Mouse (Mus musculus) gastrocnemius, adult 8-10 months (tissue): ENCODE results near the gene Efcab12. TPM values are rescaled to one million over a fixed set of nuclear protein-coding genes. Genes with fewer than 3 reads are reported as not detected.

Source experiments
- DNase-seq, 2 experiments: peaks; one replicate each; pipeline ENCODE4 v3.0.0; 2022; ENCODE audit warnings: low spot score in 2 of 2
- total RNA-seq, 4 experiments: library from RNA; stranded (reverse); gene quantifications; 2 replicates each; pipeline ENCODE4 v1.2.4; 2022

Efcab12 gene
- total RNA-seq, 4 experiments from 2014 or later = 0.12 to 0.29 (median 0.15) TPM; not detected in 1

DNA sequence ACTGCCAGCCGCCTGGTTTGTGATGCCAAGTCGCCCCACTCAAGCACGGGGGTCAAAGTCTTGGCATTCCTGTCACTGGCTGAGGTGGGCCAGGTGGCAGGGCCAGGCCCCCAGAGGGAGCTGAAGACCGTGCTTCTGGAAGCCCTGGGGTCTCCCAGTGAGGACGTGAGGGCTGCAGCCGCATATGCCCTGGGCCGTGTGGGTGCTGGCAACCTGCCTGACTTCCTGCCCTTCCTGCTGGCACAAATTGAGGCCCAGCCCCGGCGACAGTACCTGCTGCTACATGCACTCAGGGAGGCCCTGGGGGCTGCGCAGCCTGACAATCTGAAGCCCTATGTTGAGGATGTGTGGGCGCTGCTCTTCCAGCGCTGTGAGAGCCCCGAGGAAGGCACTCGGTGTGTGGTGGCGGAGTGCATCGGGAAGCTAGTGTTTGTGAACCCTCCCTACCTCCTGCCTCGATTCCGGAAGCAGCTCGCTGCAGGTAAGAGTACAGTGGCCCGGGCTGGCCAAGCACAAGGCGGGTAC is 45.5 kb downstream of the Efcab12 start:
- peak in 1 of 2 experiments; percentile 50 for DNase-seq

DNA sequence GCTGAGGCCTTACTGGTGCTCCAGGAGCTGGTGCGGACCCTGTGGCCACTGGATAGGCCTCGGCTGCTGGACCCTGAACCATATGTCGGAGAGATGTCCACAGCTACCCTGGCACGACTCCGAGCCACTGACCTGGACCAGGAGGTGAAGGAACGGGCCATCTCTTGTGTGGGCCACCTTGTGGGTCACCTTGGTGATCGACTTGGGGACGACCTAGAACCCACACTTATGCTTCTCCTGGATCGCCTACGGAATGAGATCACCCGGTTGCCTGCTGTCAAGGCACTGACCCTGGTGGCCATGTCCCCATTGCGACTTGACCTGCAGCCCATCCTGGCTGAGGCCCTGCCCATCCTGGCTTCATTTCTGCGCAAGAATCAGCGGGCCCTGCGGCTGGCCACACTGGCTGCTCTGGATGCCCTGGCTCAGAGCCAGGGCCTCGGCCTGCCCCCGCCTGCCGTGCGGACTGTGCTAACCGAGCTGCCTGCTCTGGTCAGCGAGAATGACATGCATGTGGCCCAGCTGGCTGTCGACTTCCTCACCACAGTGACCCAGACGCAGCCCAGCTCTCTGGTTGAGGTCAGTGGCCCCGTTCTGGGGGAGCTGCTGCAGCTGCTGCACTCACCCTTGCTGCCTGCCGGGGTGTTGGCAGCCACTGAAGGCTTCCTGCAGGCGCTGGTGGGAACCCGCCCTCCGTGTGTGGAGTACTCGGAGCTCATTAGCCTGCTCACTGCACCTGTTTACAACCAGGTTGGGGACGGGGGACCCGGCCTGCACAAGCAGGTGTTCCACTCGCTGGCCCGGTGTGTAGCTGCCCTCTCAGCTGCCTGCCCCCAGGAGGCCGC is 46.1 kb downstream of the Efcab12 start:
- DNase-seq = peak; percentile 41 to 69

DNA sequence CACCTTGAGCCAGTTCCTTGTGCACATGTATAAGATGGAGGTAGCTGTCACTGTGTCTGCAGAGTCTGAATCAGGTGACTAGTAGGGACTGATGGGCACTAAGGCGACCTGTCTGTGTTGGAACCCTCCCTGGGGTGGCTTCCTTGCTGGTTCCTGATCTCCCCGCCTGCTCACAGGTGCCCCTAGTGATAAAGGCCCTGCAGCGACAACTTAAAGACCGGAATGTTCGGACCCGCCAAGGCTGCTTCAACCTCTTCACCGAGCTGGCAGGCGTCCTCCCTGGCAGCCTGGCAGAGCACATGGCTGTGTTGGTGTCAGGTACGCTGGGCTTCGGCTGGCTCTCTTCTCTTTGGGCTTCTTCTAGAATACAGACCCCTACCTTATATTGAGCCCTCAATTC is 47.2 kb downstream of the Efcab12 start:
- DNase-seq = peak in 1 of 2 experiments; percentile 48

DNA sequence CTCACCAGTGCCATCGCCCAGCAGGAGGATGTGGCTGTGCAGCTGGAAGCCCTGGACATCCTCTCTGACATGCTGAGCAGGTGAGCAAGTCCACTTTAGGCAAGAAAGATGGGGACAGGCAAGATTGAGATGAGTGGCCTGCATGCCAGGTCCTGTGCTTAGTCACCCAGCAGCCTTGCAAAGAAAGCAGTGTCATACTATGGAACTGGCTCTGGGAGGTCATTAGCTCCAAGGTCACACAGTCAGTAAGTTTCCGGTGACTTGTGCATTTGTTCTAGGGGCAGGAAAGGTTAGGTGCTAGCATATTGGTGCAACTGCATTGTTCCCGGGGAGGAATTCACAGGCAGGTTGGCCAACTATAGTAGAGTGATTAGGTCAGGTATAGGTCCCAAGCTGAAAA is 55.4 kb downstream of the Efcab12 start:
- DNase-seq = no peak

DNA sequence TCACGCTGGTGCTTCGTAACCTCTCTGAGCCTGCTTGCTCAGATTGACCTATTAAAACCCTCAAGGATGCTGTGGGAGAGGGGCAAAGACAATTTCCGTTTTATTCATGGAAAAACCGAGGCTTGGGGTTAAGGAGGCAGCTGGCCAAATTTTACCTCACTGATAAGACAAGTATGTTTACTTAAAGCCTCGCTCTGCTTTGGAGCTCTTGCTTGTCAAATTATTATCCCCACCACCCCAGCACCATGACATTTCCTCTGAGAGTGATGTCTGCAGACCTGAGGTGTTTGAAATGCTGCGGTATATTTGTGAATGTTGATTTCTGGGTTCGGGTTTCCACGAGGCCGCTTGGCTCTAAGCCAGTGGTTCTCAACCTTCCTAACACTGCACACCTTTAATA is 61.8 kb downstream of the Efcab12 start:
- DNase-seq = no peak

DNA sequence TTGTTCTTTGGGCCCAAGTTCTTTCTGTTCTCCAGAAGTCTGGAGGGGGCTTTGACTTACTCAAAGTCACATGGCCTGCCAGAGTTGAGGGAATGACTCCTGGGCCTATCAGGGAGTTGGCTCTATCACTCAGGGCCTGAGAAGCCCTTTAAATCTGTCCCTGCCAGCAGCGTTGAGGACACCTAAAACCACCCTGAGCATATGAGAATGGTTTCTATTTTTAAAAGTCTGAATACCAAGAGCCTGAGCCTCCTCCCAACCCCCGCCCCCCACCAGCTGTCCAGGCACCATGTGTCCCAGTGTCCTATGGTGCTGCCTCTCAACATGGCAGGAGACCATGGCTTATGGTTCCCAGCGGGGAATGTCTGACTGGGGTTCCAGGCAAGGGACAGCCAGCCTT is 62.4 kb downstream of the Efcab12 start:
- DNase-seq = peak; percentile 46 to 63

DNA sequence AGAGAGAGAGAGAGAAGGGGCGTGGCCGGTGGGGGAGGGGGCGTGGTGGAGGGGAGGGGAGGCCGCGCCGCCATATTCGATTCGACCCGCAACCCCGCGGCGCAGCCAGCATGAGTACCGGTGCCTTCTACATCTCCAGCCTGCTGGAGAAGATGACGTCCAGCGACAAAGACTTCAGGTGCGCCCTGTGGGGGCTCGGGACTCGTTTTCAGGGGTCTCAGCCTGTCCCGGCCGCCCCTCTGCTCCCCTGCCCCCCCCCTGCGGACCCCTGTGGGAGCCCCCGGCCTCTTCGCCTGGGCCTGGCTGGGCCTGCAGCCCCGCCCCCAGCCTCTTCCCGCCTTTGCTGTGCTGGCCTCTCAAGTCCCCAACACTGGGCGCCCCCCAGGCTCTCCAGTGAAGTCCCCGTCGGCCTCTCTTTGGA is 63.7 kb downstream of the Efcab12 start, which contains the start of gene Cand2:
Gene Cand2, plus strand, starts transcription at position 38 of the 421 bp plus-strand sequence.
- peak; percentile 31 to 36 for DNase-seq

DNA sequence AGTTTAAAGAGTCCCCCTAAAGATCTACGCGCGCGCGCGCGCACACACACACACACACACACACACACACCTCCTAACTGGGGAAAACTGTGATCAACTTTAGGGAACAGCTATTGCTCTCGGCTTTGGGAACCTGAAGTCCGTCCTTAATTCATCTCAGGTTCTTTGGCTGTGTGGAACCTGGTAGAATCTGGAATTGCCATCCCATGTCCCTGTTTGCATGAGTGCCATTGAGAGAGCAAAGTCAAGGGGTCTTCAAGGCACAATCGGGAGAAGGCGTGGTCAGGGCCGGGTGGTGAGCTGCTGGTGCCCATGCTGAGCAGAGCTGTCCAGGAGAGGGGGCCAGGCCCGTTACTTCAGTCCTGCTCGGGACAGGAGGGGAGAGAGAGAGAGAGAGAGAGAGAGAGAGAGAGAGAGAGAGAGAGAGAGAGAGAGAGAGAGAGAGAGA is 64.2 kb downstream of the Efcab12 start:
- no peak for DNase-seq

DNA sequence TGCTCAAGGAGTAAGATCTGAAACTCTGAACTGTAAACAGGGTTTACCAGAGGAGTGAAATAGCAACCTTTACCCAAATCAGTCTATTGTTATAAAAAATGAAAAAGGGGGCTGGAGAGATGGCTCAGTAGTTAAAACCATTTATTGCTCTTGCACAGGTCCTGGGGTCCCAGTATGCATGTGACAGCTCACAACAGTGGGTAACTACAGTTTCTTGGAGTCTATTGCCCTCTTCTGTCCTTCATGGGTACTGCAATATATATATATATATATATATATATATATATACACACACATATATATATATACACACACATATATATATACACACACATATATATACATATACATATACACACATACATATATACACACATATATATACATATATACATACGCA is 65.6 kb downstream of the Efcab12 start:
- DNase-seq = no peak

DNA sequence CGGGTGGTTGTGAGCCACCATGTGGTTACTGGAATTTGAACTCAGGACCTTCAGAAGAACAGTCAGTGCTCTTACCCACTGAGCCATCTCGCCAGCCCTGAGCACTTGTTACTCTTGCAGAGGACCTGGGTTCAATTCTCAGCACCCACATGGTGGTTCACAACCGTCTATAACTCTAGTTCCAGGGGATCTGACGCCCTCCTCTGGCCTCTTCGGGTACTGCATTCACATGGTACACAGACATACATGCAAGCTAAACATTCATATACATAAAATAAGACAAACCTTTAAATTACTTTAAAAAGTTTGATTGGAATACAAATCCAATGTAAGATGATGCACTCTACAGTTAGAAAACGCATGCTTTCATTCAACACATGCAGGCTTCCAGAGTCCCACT is 66.0 kb downstream of the Efcab12 start:
- DNase-seq = no peak

DNA sequence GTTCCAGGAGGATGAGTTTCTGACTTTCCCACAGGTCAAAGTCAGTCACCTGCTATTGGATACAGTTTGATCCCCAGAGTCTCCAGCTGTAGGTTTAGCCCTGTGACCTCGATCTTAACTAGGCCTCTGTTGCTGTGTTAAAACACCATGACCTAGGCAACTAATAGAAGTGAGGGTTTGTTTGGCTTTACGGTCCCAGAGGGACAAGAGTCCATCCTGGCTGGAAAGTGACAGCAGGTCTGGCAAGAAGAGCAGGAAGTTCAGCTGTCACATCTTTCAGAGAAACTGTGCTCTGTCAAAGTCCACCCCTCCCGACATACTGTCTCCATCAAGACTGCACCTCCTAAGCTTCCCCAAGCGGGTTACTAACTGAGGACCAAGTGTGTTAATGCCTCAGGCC is 67.4 kb downstream of the Efcab12 start:
- no peak for DNase-seq

DNA sequence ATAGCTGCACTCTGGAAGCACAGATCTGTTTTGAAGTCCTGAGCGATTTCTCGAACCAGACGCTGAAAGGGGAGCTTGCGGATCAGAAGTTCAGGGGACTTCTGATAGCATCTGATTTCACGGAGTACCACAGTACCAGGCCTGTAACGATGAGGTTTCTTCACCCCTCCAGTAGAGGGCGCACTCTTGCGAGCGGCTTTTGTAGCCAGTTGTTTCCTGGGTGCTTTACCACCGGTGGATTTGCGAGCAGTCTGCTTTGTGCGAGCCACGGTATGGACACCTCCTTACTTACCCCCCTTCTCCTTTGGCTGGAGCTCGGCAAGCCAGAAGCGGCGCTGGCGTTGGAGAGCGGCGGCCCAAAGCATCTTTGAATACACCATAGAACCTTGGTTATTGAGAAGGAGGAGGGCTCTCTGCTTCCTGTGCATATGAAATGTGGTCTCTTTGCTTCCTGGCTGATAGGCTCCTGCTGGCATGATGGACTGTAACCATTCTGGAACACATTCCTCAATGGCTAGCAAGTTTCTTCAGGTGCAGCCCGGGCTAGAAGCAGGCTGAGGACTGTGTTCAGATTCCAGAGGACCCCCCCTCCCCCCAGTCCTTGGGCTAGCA is 68.0 kb downstream of the Efcab12 start:
- no peak for DNase-seq

DNA sequence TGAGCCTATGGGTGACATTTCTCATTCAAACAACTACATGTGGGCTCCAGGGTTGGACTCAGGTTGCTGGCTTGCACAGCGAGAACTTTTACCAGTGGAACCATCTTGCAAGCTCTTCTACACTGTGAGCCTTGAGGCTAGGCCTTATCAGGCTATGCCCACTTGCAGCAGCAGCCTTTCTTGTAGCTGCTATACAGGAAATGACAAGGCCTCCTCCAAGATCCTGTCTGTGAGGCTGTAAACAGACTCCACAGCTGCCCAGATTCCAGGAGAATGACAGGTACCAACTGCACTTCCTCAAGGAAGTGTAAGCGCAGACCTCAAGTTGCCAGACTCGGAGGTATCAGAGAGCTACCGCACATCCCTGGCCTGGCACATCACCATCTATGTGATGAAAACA is 70.0 kb downstream of the Efcab12 start:
- DNase-seq = no peak

DNA sequence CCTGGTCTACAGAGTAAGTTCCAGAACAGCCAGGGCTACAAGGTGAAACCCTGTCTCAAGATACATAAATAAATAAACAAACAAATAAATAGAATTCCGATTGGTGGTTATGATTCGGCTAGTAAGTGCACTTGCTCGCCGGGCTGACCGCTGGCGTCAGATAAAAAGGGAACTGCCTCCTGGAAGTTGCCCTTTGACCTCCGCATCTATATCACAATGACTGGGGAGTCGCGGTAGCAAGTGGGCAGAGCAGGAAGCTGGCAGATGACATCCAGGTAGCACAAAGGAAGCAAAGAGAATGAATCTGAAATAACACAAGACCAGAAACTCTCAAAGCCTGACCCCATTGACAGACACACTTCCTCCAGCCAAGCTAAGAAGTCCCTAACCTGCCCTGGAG is 70.9 kb downstream of the Efcab12 start:
- no peak for DNase-seq

DNA sequence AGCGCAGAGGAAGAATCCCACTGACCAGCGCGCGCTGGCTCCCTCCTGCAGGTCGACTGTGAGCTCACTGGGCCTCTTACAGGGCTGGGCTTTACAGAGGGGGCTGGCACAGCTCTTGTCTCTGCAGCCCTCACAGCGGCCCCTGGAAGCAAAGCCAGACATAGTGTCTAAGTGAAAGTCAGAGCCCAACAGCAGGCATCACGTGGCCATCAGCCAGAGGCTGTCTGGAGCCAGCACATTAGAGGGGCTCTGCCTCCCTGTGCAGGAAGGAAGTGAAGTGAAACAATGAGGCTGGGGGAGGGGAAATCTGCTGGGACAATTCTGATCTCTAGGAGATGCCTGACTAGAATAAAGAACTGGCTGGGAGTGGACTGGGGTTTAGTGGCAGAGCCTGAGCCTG is 74.0 kb downstream of the Efcab12 start:
- no peak for DNase-seq

DNA sequence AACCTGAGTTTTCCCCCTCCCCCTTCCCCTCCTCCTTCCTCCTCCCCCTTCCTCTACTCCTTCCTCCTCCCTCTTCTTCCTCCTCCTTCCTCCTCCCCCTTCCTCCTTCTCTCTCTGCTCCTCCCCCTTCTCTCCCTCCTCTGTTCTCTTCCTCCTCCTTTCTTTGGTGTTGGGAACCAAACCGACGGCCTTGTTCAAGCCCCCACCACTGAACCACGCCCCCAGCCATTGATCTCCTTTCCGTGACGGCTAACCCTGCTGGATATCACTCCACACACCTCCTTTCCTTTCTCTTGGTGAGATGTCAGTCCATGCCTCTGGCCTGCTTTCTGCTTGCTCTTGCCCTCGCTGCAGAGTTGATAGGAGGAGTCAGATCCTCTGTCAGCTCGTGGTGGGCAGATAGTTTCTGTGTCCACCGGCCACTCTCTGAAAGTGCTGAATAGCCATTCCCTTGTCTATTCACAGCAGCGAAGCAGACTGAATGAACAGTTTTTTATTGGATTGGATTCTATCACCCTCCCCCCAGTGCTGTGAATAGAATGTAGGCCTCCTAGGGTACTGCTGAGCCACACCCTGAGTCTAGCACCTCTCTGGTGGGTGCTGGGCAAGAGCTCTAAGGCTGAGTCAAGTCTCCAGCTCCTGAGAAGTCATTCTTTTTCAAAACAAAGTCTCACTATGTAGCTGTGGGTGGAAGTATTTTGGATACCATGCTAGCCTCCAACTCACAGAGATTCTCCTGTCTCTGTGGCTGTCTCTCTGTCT is 76.0 kb downstream of the Efcab12 start, which contains the start of gene Tmem40:
Gene Tmem40, minus strand, starts transcription at position 416 of the 762 bp plus-strand sequence.
- no peak for DNase-seq

DNA sequence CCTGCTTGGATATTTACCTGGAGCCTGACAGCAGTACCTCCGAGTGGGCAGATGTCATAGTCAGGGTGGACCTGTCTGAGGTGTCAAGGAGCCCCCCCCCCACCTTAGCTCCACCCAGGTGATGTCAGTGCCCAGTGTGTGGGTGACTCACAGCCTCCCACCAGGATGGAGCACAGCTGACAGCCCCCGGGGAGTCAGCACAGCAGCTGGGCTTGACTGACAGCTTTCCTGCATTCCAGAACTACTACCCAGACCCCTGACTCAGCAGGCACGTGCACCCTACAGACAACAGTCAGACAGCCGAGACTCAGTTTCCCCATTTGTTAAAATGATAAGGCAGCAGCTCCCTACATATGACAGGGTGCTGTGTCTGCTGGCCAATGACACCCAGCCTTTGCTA is 77.2 kb downstream of the Efcab12 start:
- DNase-seq = no peak
